Mouse (Mus musculus): ENCODE data around the gene Rps27a. TPM values are rescaled to one million over a fixed set of nuclear protein-coding genes. Genes with fewer than 3 reads are reported as not detected.

Gene Rps27a
- total RNA-seq, 2 experiments from 2014 or later, result 474 to 478 TPM

- DNase-seq (ENCODE audit: low spot score), result peak; percentile 78
- intact Hi-C loops (cut with DNase I), result no loop called here
Measured at GRCm38 (mm10) chr11:29514682-29515412, 33.1 kb downstream of the Rps27a start, which contains the start of gene Prorsd1. Prorsd1 (minus strand) TSS chr11:29515033.

- DNase-seq (ENCODE audit: low spot score), result no peak
- intact Hi-C loops (cut with DNase I), result no loop called here
Measured at GRCm38 (mm10) chr11:29514325-29514681, 33.6 kb downstream of the Rps27a start.

GRCm38 (mm10) chr11:29512818-29513535, 34.9 kb downstream of the Rps27a start:
- no peak for DNase-seq (ENCODE audit: low spot score)
- intact Hi-C loops (cut with DNase I), result no loop called here

GRCm38 (mm10) chr11:29509421-29509820, 38.5 kb downstream of the Rps27a start:
- no peak for DNase-seq (ENCODE audit: low spot score)
- intact Hi-C loops (cut with DNase I), result no loop called here

GRCm38 (mm10) chr11:29504899-29505625, 42.8 kb downstream of the Rps27a start:
- intact Hi-C loops (cut with DNase I), result no loop called here

GRCm38 (mm10) chr11:29503948-29504893, 43.7 kb downstream of the Rps27a start:
- DNase-seq (ENCODE audit: low spot score), result no peak
- intact Hi-C loops (cut with DNase I), result no loop called here

More at GRCm38 (mm10) chr11:29504899-29505625, 42.8 kb downstream of the Rps27a start:
- DNase-seq (ENCODE audit: low spot score), result no peak

- no peak for DNase-seq (ENCODE audit: low spot score)
- intact Hi-C loops (cut with DNase I), result no loop called here
Measured at GRCm38 (mm10) chr11:29496962-29497361, 50.9 kb downstream of the Rps27a start.

Other genes starting within 250 kb of the Rps27a start
- gene Ccdc88a, start 174.5 kb downstream of the Rps27a start, total RNA-seq (2021), result 10 to 100 TPM in 1 of 2 experiments, 1 to 10 TPM in 1; 7.7 to 10.6 TPM
- 10 to 100 TPM; 21.8 to 22.7 TPM for gene Prorsd1, start 33.1 kb downstream of the Rps27a start, total RNA-seq (2021)
- gene Mtif2, start 21.7 kb downstream of the Rps27a start, total RNA-seq (2021), result 10 to 100 TPM; 66.2 to 67.2 TPM
- gene Clhc1, start 159 bp downstream of the Rps27a start, total RNA-seq (2021), result not detected
- 10 to 100 TPM; 84.9 to 93.5 TPM for gene Rtn4, start 144.8 kb upstream of the Rps27a start, total RNA-seq (2021)